Mouse (Mus musculus) kidney, postnatal 4 days (tissue): ENCODE results near the gene Stam2.

Source experiments
- DNase-seq, 2 experiments: peaks; one replicate each; pipeline ENCODE4 v3.0.0; 2021; ENCODE audit warnings: mixed read lengths in 2 of 2

Stam2 gene

DNA sequence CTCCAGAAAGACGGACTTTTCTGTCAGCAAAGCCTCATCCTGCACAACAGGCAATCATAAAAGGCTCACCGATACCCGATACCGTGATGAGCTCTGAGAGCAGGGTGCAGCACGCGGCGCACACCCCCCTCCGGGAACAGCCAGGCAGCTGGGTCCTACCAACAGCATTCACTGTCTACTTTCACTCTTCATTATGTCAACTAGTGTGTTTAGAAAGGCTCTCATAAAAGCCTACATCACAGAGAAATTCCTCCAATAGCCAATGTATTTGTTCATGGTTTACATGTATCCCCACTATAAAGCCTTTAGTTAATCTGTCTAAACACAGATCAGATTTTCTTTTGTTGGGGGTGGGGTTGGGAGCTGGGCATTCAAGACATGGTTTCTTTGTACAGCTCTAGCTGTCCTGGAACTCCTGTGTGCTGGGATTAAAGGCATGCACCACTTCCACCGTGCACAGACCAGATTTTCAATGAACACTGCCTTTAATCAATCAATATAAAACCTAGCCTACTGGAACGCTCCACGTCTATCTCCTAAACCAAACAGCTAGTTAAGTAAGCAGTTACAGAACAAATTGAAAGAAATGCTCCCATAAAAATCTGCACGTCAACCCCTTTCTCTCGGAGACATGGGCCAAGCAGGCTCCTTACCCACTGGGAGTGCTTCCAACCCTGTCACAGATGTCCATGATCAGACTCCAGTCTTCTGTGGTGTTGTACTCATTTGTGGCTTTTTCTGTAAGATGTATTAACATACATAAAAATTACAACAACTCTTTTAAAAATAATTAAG is 21.7 kb downstream of the Stam2 start:
- DNase-seq: no peak

DNA sequence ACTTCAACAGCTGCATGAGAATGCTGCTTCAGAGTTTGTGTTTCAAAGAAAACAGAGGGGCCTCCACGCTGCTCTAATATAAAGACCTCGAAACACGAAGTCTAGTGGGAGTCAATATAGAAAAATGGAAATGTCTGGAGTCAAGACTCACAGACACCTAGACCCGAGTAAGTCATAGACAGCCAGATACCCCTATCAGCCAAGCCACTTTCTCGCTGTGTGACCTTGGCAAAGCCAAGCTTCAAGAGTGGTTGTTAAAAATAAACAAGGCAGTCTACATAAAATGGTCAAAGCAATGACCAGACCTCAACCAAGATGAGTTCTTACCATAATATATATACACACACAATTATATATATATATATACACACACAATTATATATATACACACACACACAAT is 25.0 kb downstream of the Stam2 start:
- no peak for DNase-seq

DNA sequence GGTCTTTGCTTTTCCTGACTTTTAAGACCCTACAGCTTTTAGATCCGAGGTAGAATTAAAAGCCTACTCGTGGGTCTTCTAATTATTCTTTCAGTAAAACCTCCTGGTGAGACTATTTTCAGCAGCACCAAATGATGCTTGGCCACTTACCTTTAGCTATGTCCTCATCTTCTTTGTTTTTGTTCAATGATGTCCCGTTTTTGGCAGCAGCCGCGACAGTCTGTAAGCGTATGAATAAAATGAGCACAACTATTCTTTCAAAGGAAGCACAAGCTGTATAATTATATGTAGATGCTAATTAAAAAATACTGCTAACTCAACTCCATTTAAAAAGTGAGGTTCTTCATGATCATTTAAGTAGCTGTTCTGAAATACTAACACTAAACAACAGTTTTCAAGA is 26.5 kb downstream of the Stam2 start:
- DNase-seq: no peak

- DNase-seq: no peak
Observed at GRCm38 (mm10) chr2:52714111-52714510, 28.0 kb downstream of the Stam2 start.

GRCm38 (mm10) chr2:52710804-52711203 is 31.3 kb downstream of the Stam2 start:
- DNase-seq: no peak

- DNase-seq: no peak
Observed at GRCm38 (mm10) chr2:52709417-52709816, 32.7 kb downstream of the Stam2 start.

DNA sequence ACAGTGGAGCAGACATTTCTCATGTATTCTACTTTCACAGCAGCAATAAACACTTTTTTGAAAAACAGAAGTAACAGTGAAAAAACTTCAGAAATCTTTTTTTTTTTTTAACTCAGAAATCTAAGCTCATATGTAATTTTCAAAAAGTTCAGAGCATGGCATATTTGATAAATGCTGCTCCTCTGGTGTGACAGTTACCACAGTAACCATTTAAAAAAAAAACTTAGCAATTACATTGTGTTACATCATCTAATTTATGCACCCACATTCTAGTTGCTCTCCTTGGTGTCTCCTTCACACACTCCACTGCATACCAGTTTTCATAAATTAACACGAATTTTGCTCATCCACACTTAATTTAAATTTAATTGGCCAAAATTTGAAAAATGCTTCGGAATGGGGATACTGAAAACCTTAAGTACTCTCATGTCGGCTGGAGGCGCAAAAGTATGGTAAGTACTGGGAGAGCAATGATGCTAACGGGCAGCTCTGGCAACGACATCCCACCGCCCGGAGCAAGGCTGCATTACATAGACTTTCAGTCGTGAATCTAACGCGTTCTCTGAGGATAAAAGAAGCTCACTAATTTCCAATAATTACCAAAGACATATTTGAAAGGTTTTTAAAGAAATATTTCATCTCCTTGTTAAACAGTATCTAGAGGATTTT is 40.6 kb downstream of the Stam2 start:
- DNase-seq: no peak

DNA sequence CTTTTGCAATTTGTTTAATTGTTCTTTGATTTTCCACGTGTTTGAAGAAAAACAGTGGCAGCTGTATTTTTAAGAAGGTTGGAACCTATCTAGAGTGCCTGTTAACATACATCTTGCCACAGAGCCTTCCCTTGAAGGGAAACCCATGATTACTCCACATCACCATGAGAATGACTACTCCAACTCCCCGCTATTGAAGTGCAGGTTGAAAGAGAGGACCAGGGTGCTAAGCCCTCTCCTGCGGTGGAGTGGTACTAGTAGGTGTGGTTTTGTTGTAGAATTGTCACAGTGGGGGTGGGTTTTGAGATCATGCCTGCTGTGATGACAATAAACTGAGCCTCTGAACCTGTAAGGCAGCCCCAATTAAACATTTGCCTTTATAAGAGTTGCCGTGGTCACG is 41.7 kb downstream of the Stam2 start:
- no peak for DNase-seq

- DNase-seq: no peak
Observed at GRCm38 (mm10) chr2:52694604-52695003, 47.5 kb downstream of the Stam2 start.

DNA sequence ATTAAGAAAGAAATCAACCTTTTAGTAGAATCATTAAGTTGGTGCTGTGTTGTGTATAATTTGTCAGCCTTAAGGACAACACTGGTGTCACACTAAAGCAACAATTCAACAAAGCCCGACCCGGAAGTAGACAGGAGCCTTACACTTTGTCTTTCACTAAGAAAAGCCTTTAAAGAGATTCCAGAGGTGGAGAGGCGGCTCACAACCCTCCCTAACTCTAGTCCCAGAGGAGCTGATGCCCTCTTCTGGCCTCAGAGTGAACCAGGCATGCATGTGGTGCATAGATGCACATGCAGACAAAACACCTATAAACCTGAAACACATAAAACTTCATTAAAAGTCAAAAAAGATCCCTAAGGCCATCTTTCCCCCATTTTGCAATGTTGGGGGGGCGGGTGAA is 50.3 kb downstream of the Stam2 start:
- DNase-seq: no peak

- no peak for DNase-seq
Observed at GRCm38 (mm10) chr2:52686601-52687000, 55.5 kb downstream of the Stam2 start.

- no peak for DNase-seq
Observed at GRCm38 (mm10) chr2:52677589-52677988, 64.5 kb downstream of the Stam2 start.

GRCm38 (mm10) chr2:52676913-52677303 is 65.2 kb downstream of the Stam2 start:
- DNase-seq: peak; percentile 37 to 41

DNA sequence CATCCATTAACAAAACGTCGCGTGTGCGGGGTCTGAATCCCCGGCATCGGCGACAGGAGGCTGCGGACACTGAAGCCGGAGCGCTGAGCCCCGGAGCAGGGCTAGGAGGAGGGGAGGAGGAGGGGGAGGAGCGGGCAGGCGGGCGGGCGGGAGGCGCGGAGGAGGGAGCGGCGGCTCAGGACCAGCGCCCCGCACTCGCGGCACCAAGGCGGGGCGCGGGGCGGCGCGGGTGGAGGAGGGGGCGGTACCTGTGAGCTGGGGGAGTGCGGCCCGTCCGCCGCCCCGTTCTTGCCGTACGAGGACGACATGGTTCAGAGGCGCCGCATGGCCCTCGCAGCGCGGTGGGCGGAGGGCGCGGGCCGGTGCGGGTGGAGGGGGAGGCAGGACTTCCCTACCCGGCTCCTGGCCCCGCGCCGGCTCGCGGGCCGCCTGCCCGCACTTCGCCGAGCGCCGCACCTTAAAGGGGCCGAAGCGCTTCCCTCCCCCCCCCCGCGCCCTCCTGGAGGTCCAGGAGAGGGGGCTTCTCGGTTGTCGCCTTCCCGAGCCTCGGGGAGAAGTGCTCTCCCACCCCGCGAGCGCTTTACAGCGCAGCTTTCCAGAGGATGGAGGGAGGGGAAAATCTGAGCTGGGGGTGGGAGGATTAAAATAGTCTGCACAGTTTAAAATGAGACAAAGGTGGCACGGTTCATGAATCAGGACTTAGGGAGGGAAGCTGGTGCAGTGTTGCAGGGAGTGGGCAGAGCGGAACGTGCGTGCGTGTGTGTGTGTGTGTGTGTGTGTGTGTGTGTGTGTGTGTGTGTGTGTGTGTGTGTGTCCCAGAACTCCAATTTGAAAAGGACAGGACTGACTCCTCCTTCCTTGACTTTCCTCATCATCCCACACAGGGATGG is 65.8 kb downstream of the Stam2 start, which contains the start of gene Cacnb4:
TSS of gene Cacnb4 (minus strand) at position 809 of the 890 bp plus-strand sequence.
- peak; percentile 70 to 79 for DNase-seq

GRCm38 (mm10) chr2:52675278-52675987 is 66.6 kb downstream of the Stam2 start:
- peak; percentile 35 to 53 for DNase-seq

DNA sequence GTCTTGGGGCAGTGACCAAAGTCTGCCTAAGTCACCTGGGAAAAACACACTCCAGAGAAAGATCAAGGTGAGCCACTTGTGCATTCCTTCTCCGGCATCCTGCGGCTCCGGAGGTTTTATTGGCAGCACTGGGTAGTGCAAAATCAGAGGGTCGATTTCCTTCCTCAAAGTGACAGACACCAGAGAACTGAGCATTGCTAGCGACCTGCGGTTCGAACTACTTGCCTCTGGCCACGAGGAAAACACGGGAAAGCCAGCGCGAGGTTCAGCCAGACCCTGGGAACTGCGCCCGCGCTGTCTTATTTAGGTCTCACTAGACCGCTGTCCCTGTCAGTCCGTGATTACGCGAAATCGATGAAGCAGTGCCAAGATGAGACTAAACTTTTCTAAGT is 67.2 kb downstream of the Stam2 start:
- peak; percentile 36 to 44 for DNase-seq

DNA sequence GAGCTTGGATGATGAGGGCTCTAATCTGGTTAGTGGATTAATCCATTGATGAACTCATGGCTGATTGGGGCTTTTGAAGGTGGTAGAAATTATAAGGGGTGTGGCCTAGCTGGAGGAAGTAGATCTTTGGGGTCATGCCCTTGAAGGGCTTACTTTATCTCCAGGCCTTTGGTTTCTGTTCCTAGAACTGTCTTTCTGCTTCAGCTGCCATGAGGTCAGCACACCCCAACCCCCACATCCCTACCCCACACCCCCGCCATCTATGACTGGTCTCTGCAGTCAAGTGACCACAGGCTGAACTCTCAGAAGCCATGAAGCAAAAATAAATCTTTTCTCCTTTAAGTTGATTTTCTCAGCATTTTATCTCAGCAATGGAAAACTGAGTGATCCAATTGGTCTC is 68.9 kb downstream of the Stam2 start:
- no peak for DNase-seq

DNA sequence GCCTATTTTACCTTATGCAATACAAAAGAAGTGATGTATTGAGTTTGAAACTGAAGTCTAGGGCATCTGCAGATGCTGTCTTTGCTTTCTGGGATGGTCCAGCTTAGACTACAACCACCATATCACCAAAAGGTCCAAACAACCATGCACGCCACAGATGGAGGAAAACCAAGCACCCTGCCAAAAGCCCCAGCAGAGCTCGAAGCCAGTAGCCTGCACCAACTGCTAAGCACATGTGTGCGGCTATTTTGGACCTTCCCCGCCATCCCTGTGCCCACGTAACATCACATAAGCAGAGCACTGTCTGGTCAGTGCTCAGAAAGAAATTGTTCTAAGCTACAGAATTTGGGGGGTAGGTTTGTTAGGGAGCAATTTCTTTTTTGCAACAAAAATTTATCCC is 71.3 kb downstream of the Stam2 start:
- no peak for DNase-seq

- no peak for DNase-seq
Observed at GRCm38 (mm10) chr2:52668480-52668879, 73.6 kb downstream of the Stam2 start.

- no peak for DNase-seq
Observed at GRCm38 (mm10) chr2:52656722-52657121, 85.4 kb downstream of the Stam2 start.

DNA sequence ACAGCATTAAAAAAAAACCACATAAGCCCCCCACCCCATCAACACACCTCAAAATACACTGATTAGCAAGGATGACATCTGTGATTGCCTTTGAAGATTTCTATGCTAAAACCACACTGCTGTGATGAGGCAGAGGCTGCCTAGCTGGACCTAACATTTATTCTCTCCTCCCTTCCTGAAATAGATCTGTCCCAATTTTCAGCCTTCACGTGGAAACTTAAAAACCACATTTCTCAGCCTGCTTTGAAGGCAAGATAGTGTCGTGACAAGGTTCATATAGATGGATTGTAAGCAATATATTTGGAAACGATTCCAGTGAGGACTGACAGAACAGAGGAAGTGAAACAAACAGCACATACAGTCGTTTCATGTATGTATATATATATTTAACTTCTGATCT is 87.5 kb downstream of the Stam2 start:
- DNase-seq: no peak

GRCm38 (mm10) chr2:52651547-52651946 is 90.5 kb downstream of the Stam2 start:
- no peak for DNase-seq
